Mouse (Mus musculus) small intestine, adult 2 months (tissue): Measurements from ENCODE around the gene Zc3h7a. TPM values are rescaled to one million over a fixed set of nuclear protein-coding genes. Genes with fewer than 3 reads are reported as not detected.

Source experiments
- H3K27ac ChIP-seq: fragments of 200-500 bp; 2 replicates; pipeline ENCODE4 v1.5.1; 2012; ENCODE audit warnings: low read depth, low read length, control low read depth, inconsistent platforms; ENCODE audit not compliant: insufficient read depth
- H3K27me3 ChIP-seq: fragments of 200-500 bp; 2 replicates; pipeline ENCODE4 v1.6.1; 2012; ENCODE audit warnings: mild to moderate bottlenecking, moderate library complexity, low read length, inconsistent platforms; ENCODE audit not compliant: control insufficient read depth, insufficient read depth
- H3K36me3 ChIP-seq: fragments of 200-500 bp; 2 replicates; pipeline ENCODE4 v1.6.1; 2012; ENCODE audit warnings: mild to moderate bottlenecking, low read length, control low read depth, inconsistent platforms; ENCODE audit not compliant: control insufficient read depth, insufficient read depth
- H3K4me1 ChIP-seq: fragments of 200-500 bp; 2 replicates; pipeline ENCODE4 v1.6.1; 2012; ENCODE audit warnings: low read length, inconsistent platforms, mixed read lengths; ENCODE audit not compliant: control insufficient read depth, insufficient read depth, insufficient read length
- H3K4me3 ChIP-seq: fragments of 200-500 bp; 2 replicates; pipeline ENCODE4 v1.5.1; 2012; ENCODE audit warnings: low read depth, mild to moderate bottlenecking, control low read depth, inconsistent platforms, low read length, moderate library complexity
- CTCF ChIP-seq: fragments of 200-500 bp; IDR thresholded peaks from 2 replicates; pipeline ENCODE4 v1.5.1; 2012; ENCODE audit warnings: low read depth, mild to moderate bottlenecking, control low read depth, inconsistent platforms, low read length, moderate library complexity, mixed read lengths; ENCODE audit not compliant: insufficient replicate concordance, insufficient read length; ENCODE audit errors: extremely low read depth
- POLR2A ChIP-seq: fragments of 200-500 bp; IDR thresholded peaks from 2 replicates; pipeline ENCODE4 v1.6.1; 2012; ENCODE audit warnings: low read depth, mild to moderate bottlenecking, control low read depth, inconsistent platforms, low read length, moderate library complexity
- WGBS: fragments of 180-500 bp; shearing (Covaris S2); methylation state at CpG from one replicate; pipeline ENCODE4 v1.1.7; 2018; 5-methylcytosine and 5-hydroxymethylcytosine counted together
- polyA plus RNA-seq: library from polyadenylated mRNA; depleted of rRNA; stranded (reverse); fragments of >200 nt; gene quantifications from 2 replicates; pipeline ENCODE4 v1.2.3, GENCODE M21; 2012

Zc3h7a gene
- polyA plus RNA-seq, 1 experiment: 23.2 TPM

DNA sequence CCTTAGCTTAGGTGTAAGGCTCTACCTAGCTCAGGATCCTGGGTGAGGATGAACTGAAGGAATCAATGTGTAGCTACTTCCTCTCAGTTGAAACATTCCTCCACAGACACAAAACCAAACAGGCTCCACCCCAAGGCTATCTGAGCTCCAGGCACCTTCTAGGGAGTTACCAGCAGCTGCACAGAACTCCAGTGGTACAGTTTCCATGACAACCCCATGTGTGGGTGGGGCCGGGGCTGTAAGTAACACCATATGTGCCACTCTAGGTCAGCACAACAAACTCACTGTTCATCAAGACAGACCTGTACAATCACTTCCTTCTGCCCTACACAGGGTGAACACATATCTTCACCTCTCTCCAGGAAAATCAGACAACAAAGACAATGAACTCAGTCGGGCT, 22.3 kb upstream of the Zc3h7a start:
- peaks cover 57% of the 10 kb centered on the region for H3K36me3 ChIP-seq
- TF ChIP-seq CTCF (no peak), POLR2A (no peak)
- no peaks in the 10 kb centered on the region; the same call in 1 of the 2 replicates for H3K4me1 ChIP-seq
- no peak overlapping the region for H3K27ac ChIP-seq
- no peaks in the 10 kb centered on the region for H3K27me3 ChIP-seq
- WGBS: 49% methylated on average over 2 of the region's 2 CpGs
- H3K4me3 ChIP-seq: no peak overlapping the region

DNA sequence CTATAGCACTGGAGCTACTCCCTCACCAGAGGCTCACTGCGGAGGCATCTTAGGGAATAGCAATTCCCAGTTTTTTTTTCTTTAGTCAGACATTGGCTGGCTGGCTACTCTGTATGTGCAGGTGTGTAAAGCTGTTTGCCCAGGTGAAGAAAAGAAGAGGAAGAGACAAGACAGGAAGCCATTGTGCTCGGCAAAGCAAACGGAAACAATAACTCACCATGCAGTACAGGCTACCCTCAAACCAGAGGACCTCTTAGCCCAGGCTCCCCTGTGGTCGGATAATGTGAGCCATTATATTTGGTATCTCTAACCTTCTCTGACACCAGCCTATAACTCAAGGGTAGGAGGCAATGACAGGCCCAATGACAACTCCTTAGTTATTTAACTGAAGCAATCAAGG, 20.9 kb upstream of the Zc3h7a start:
- 87% methylated on average over 4 of the region's 4 CpGs for WGBS
- Histone ChIP-seq H3K36me3 (peaks cover 68% of the 10 kb centered on the region), H3K27me3 (no peaks in the 10 kb centered on the region), H3K4me3 (no peak overlapping the region), H3K4me1 (no peaks in the 10 kb centered on the region; the same call in 1 of the 2 replicates), H3K27ac (no peak overlapping the region)
- TF ChIP-seq CTCF (no peak), POLR2A (no peak)

DNA sequence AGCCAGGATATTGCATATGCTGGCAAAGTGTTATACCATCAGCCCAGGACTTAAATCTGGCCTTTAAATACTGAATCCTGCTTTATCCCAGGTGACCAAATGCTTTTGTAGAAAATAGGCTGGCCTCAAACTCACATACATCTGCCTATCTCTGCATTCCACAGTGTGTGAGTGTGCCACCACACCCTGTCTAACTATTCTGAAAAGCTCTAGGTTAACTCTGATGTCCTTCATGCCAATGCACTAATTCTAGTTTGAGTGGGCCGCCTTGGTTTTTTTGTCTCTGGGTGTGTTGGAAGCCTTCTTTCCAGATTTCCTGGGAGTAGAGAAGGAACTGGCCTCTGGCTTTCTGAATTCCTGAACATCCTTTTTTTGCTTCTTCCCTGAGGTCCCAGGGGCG, 17.0 kb upstream of the Zc3h7a start:
- Histone ChIP-seq H3K27me3 (no peaks in the 10 kb centered on the region), H3K27ac (no peak overlapping the region), H3K4me3 (no peak overlapping the region), H3K36me3 (peaks cover 51% of the 10 kb centered on the region), H3K4me1 (no peaks in the 10 kb centered on the region)
- WGBS: 90% methylated on average over 2 of the region's 2 CpGs
- TF ChIP-seq CTCF (no peak), POLR2A (no peak)

GRCm38 (mm10) chr16:11190150-11190549, 14.0 kb upstream of the Zc3h7a start:
- no peaks in the 10 kb centered on the region for H3K4me1 ChIP-seq
- TF ChIP-seq CTCF (no peak), POLR2A (no peak)
- WGBS: 44% methylated on average over 7 of the region's 7 CpGs
- H3K27ac ChIP-seq: no peak overlapping the region
- H3K36me3 ChIP-seq: peaks cover 26% of the 10 kb centered on the region
- H3K27me3 ChIP-seq: no peaks in the 10 kb centered on the region
- no peak overlapping the region for H3K4me3 ChIP-seq

DNA sequence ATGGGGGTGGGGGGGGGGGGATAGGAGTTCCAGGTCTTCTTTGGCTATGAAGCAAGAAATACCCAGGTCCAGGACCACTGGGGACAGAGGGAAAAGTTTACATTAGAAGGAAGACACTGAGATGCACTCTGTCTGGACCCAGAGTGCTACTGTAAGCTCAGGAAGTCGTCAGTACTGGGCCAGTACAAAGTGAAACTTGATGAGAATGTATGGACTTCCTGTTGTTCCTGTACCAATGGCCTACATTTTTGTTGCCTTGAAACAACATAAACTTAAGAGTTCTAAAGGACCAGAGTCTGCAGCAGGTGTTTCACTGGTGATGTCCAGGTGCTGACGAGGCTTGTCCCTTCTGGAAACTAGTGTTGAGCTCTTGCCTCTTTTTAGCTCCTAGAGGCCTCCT, 1.2 kb upstream of the Zc3h7a start:
- no peak for TF ChIP-seq CTCF
- no peak for TF ChIP-seq POLR2A
- Histone ChIP-seq H3K4me3 (no peak overlapping the region), H3K36me3 (no peaks in the 10 kb centered on the region), H3K27me3 (no peaks in the 10 kb centered on the region), H3K4me1 (peaks cover 16% of the 10 kb centered on the region), H3K27ac (no peak overlapping the region)
- WGBS: 50% methylated on average over 2 of the region's 2 CpGs

- WGBS: 3% methylated on average over 4 of the region's 4 CpGs
- peak overlapping the region; percentile 86 for H3K27ac ChIP-seq
- H3K36me3 ChIP-seq: no peaks in the 10 kb centered on the region
- no peaks in the 10 kb centered on the region for H3K27me3 ChIP-seq
- TF ChIP-seq CTCF (no peak), POLR2A (no peak)
- H3K4me1 ChIP-seq: peaks cover 20% of the 10 kb centered on the region
- H3K4me3 ChIP-seq: peak overlapping the region; percentile 96
Measured at GRCm38 (mm10) chr16:11176884-11177244, 671 bp upstream of the Zc3h7a start.

DNA sequence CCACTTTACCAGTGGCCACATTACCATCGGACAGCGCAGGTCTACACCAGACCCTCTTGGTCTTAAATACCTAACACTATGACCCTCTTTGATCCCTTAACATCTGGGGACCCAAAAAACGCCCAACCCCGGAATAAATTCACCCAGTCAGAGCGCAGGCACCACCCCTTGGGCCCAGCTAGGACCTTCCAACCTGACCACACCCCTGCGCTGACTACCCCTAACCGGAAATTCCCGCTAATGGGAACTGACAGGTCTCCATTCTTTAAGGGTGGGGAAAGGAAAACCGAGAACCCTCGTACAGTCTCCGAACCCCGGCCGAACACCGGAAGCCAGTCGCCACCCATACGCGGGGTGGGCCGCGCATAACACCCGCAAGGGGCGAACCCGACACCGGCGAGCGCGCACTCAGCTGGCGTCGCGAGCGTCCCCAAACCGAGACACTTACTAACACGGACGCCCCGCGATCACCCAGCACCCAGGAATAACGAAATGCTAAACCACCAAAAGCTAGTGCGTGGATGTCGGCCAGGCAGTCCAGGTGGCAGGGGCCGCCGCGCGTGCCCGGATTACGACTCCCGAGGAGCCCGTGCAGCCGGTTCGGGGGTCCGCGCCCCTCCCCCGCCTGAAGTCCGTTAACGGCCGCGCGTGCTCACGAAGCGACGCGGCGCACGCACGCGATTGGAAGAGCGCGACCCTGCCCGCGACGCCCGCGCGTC, 545 bp downstream of the Zc3h7a start:
- Histone ChIP-seq H3K36me3 (no peaks in the 10 kb centered on the region), H3K27ac (peak overlapping the region; percentile 95), H3K27me3 (no peaks in the 10 kb centered on the region), H3K4me3 (peak overlapping the region; percentile 96), H3K4me1 (peaks cover 23% of the 10 kb centered on the region)
- under 1% methylated on average over 72 of the region's 72 CpGs for WGBS
- peak; percentile 9; the same call in 1 of the 2 replicates for TF ChIP-seq POLR2A
- no peak for TF ChIP-seq CTCF
